Mouse (Mus musculus) activated CD4-positive, CD25-positive, alpha-beta regulatory T cell, adult 9 weeks (primary cell): ENCODE results near the gene Gm49337. TPM values are rescaled to one million over a fixed set of nuclear protein-coding genes. Genes with fewer than 3 reads are reported as not detected.

Experiments used
- polyA plus RNA-seq: library from polyadenylated mRNA; unstranded; fragments of 100-300 nt; shearing (Covaris generic); gene quantifications from one replicate; pipeline ENCODE4 v1.2.1, GENCODE M21; 2017

Gene Gm49337
- polyA plus RNA-seq = not detected

GRCm38 (mm10) chr4:116173072-116173471 is at the start of gene Gm49337, which contains the start of gene 1700042G07Rik:
TSS of gene Gm49337 (plus strand) at chr4:116173384.
TSS of gene 1700042G07Rik (plus strand) at chr4:116173372.

GRCm38 (mm10) chr4:116123602-116124519 is 49.3 kb upstream of the Gm49337 start, which contains the start of the genes Rad54l and Pomgnt1:
TSS of gene Rad54l (minus strand) at chr4:116123690.
TSS of gene Pomgnt1 (plus strand) at chr4:116123840.

GRCm38 (mm10) chr4:116151238-116151637 is 21.9 kb upstream of the Gm49337 start, which contains the start of gene Lurap1:
TSS of gene Lurap1 (minus strand) at chr4:116151338.

GRCm38 (mm10) chr4:116167404-116167803 is 5.8 kb upstream of the Gm49337 start, which contains the start of gene Tspan1:
TSS of gene Tspan1 (minus strand) at chr4:116167601.

GRCm38 (mm10) chr4:116221140-116221851 is 48.1 kb downstream of the Gm49337 start, which contains the start of gene Pik3r3:
TSS of gene Pik3r3 (plus strand) at chr4:116221618.

Other genes with a start within 250 kb of the Gm49337 start
- not detected for gene Dmbx1, start 233.5 kb upstream of the Gm49337 start, polyA plus RNA-seq
- gene Faah, start 155.5 kb upstream of the Gm49337 start, polyA plus RNA-seq = 129 TPM
- 33.5 TPM for gene Nsun4, start 119.5 kb upstream of the Gm49337 start, polyA plus RNA-seq
- 526 TPM for gene Uqcrh, start 98.3 kb upstream of the Gm49337 start, polyA plus RNA-seq
- gene Lrrc41, start 98.1 kb upstream of the Gm49337 start, polyA plus RNA-seq = 45.9 TPM
- 6.5 TPM for gene Rad54l, start 49.7 kb upstream of the Gm49337 start, polyA plus RNA-seq
- gene Pomgnt1, start 49.5 kb upstream of the Gm49337 start, polyA plus RNA-seq = 8.0 TPM
- 0.83 TPM for gene Lurap1, start 22.0 kb upstream of the Gm49337 start, polyA plus RNA-seq
- gene Tspan1, start 5.8 kb upstream of the Gm49337 start, polyA plus RNA-seq = not detected
- gene 1700042G07Rik, start within 50 bp of the Gm49337 start, polyA plus RNA-seq = not detected
- gene Pik3r3, start 48.2 kb downstream of the Gm49337 start, polyA plus RNA-seq = 6.1 TPM